Mouse (Mus musculus): ENCODE results near the gene Gm7073. TPM values are rescaled to one million over a fixed set of nuclear protein-coding genes. Genes with fewer than 3 reads are reported as not detected.

Gm7073 gene
- polyA plus RNA-seq (2012; rRNA removed) = not detected in 2 replicates

- Histone ChIP-seq H3K36me3 (ENCODE audit: control insufficient read depth, insufficient read depth, low read length) (no peaks in the 10 kb centered on the region), H3K27me3 (ENCODE audit: control insufficient read depth, insufficient read depth, low read length) (no peaks in the 10 kb centered on the region), H3K4me1 (replicated peaks; ENCODE audit: control insufficient read depth, insufficient read depth, low read length) (no peaks in the 10 kb centered on the region), H3K27ac (ENCODE audit: control insufficient read depth, insufficient read depth, low read length) (no peak within 1 kb of the TSS), H3K4me3 (ENCODE audit: control insufficient read depth, insufficient read depth, low read length) (no peak within 1 kb of the TSS)
- TF ChIP-seq CTCF (IDR thresholded peaks at IDR 0.05; ENCODE audit: borderline replicate concordance, control insufficient read depth, extremely low read depth, insufficient read depth, low read length, poor library complexity) (no peak), POLR2A (IDR thresholded peaks at IDR 0.05; ENCODE audit: control insufficient read depth, extremely low read depth, insufficient read depth, low read length, poor library complexity) (no peak)
- DNase-seq = no peak
These were observed at the start of gene Gm7073 for GRCm38 (mm10) chrX:60539149-60539548. Gm7073 (minus strand) TSS chrX:60539249.

- no peak for DNase-seq
- Histone ChIP-seq H3K36me3 (ENCODE audit: control insufficient read depth, insufficient read depth, low read length) (no peaks in the 10 kb centered on the region), H3K4me1 (replicated peaks; ENCODE audit: control insufficient read depth, insufficient read depth, low read length) (no peaks in the 10 kb centered on the region), H3K27me3 (ENCODE audit: control insufficient read depth, insufficient read depth, low read length) (no peaks in the 10 kb centered on the region), H3K27ac (ENCODE audit: control insufficient read depth, insufficient read depth, low read length) (no peak overlapping the region), H3K4me3 (ENCODE audit: control insufficient read depth, insufficient read depth, low read length) (no peak overlapping the region)
- no peak for TF ChIP-seq CTCF (IDR thresholded peaks at IDR 0.05; ENCODE audit: borderline replicate concordance, control insufficient read depth, extremely low read depth, insufficient read depth, low read length, poor library complexity)
- no peak for TF ChIP-seq POLR2A (IDR thresholded peaks at IDR 0.05; ENCODE audit: control insufficient read depth, extremely low read depth, insufficient read depth, low read length, poor library complexity)
- WGBS = 60% methylated on average over 1 of the region's 1 CpGs
These were observed 31.5 kb upstream of the Gm7073 start for GRCm38 (mm10) chrX:60570539-60570938.

- Histone ChIP-seq H3K27me3 (ENCODE audit: control insufficient read depth, insufficient read depth, low read length) (no peaks in the 10 kb centered on the region), H3K4me1 (replicated peaks; ENCODE audit: control insufficient read depth, insufficient read depth, low read length) (no peaks in the 10 kb centered on the region), H3K36me3 (ENCODE audit: control insufficient read depth, insufficient read depth, low read length) (no peaks in the 10 kb centered on the region), H3K27ac (ENCODE audit: control insufficient read depth, insufficient read depth, low read length) (no peak overlapping the region), H3K4me3 (ENCODE audit: control insufficient read depth, insufficient read depth, low read length) (no peak overlapping the region)
- TF ChIP-seq POLR2A (IDR thresholded peaks at IDR 0.05; ENCODE audit: control insufficient read depth, extremely low read depth, insufficient read depth, low read length, poor library complexity) (no peak), CTCF (IDR thresholded peaks at IDR 0.05; ENCODE audit: borderline replicate concordance, control insufficient read depth, extremely low read depth, insufficient read depth, low read length, poor library complexity) (no peak)
- no peak for DNase-seq
These were observed 30.0 kb upstream of the Gm7073 start for GRCm38 (mm10) chrX:60569047-60569446.

- Histone ChIP-seq H3K36me3 (ENCODE audit: control insufficient read depth, insufficient read depth, low read length) (no peaks in the 10 kb centered on the region), H3K27ac (ENCODE audit: control insufficient read depth, insufficient read depth, low read length) (no peak overlapping the region), H3K27me3 (ENCODE audit: control insufficient read depth, insufficient read depth, low read length) (no peaks in the 10 kb centered on the region), H3K4me3 (ENCODE audit: control insufficient read depth, insufficient read depth, low read length) (no peak overlapping the region), H3K4me1 (replicated peaks; ENCODE audit: control insufficient read depth, insufficient read depth, low read length) (no peaks in the 10 kb centered on the region)
- 73% methylated on average over 4 of the region's 4 CpGs for WGBS
- TF ChIP-seq POLR2A (IDR thresholded peaks at IDR 0.05; ENCODE audit: control insufficient read depth, extremely low read depth, insufficient read depth, low read length, poor library complexity) = no peak
- TF ChIP-seq CTCF (IDR thresholded peaks at IDR 0.05; ENCODE audit: borderline replicate concordance, control insufficient read depth, extremely low read depth, insufficient read depth, low read length, poor library complexity) = no peak
- DNase-seq = no peak
These were observed 16.2 kb upstream of the Gm7073 start for GRCm38 (mm10) chrX:60555242-60555641.

GRCm38 (mm10) chrX:60547444-60548304 is 8.6 kb upstream of the Gm7073 start:
- H3K4me1 ChIP-seq (replicated peaks; ENCODE audit: control insufficient read depth, insufficient read depth, low read length) = no peaks in the 10 kb centered on the region
- H3K36me3 ChIP-seq (ENCODE audit: control insufficient read depth, insufficient read depth, low read length) = no peaks in the 10 kb centered on the region
- H3K4me3 ChIP-seq (ENCODE audit: control insufficient read depth, insufficient read depth, low read length) = peak overlapping the region; percentile 17; the same call in 1 of the 2 replicates
- 11% methylated on average over 52 of the region's 113 CpGs for WGBS
- H3K27me3 ChIP-seq (ENCODE audit: control insufficient read depth, insufficient read depth, low read length) = peaks cover 7% of the 10 kb centered on the region
- no peak for TF ChIP-seq POLR2A (IDR thresholded peaks at IDR 0.05; ENCODE audit: control insufficient read depth, extremely low read depth, insufficient read depth, low read length, poor library complexity)
- no peak for TF ChIP-seq CTCF (IDR thresholded peaks at IDR 0.05; ENCODE audit: borderline replicate concordance, control insufficient read depth, extremely low read depth, insufficient read depth, low read length, poor library complexity)
- DNase-seq = peak; percentile 1
- H3K27ac ChIP-seq (ENCODE audit: control insufficient read depth, insufficient read depth, low read length) = no peak overlapping the region

GRCm38 (mm10) chrX:60547098-60547443 is 8.0 kb upstream of the Gm7073 start:
- H3K4me3 ChIP-seq (ENCODE audit: control insufficient read depth, insufficient read depth, low read length) = no peak overlapping the region; the same call in 1 of the 2 replicates
- H3K36me3 ChIP-seq (ENCODE audit: control insufficient read depth, insufficient read depth, low read length) = no peaks in the 10 kb centered on the region
- H3K27ac ChIP-seq (ENCODE audit: control insufficient read depth, insufficient read depth, low read length) = no peak overlapping the region
- no peak for DNase-seq
- WGBS = 3% methylated on average over 16 of the region's 16 CpGs
- no peaks in the 10 kb centered on the region for H3K4me1 ChIP-seq (replicated peaks; ENCODE audit: control insufficient read depth, insufficient read depth, low read length)
- H3K27me3 ChIP-seq (ENCODE audit: control insufficient read depth, insufficient read depth, low read length) = peaks cover 7% of the 10 kb centered on the region
- TF ChIP-seq POLR2A (IDR thresholded peaks at IDR 0.05; ENCODE audit: control insufficient read depth, extremely low read depth, insufficient read depth, low read length, poor library complexity) (no peak), CTCF (IDR thresholded peaks at IDR 0.05; ENCODE audit: borderline replicate concordance, control insufficient read depth, extremely low read depth, insufficient read depth, low read length, poor library complexity) (no peak)
